Mouse (Mus musculus): ENCODE measurements around the gene Vmn1r152.
"Not testable (repeated sequence)": the region's sequence is repeated elsewhere in the genome, so short reads cannot be mapped to it uniquely, and the experiment has no call there.

Gene Vmn1r152

DNA sequence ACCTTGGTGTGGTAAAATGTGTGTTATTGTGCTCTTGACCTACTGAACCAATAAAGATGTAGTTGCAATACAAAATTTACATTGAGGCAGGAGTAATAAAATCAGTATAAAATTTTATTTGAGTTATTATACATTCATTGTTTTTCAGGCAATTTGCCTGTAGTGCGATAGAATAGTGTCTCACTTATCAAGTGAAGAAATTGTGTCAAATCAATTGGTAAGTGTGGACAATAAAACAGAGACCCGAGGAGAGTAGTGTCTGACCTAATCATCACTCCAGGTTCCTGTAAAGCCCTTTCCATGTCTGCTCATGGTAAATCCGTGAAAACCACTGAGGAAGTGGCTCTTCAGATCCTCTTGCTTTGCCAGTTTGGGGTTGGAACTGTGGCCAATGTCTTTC lies at the start of gene Vmn1r152:
Gene Vmn1r152 (plus strand): TSS at position 301 of the 400 bp plus-strand sequence.
- not testable (repeated sequence) for DNase-seq

DNA sequence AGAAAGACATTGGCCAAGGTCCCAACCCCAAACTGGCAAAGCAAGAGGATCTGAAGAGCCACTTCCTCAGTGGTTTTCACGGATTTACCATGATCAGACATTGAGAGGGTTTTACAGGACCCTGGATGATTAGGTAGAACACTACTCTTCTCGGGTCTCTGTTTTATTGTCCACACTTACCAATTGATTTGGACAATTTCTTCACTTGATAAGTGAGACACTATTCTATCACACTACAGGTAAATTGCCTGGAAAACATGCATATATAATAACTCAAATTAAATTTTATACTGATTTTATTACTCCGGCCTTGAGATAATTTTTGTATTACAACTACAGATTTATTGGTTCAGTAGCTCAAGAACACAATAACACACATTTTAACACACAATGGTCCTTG lies 23.2 kb upstream of the Vmn1r152 start, which contains the start of gene Vmn1r151:
Gene Vmn1r151 (minus strand): TSS at position 101 of the 400 bp plus-strand sequence.
- DNase-seq, result not testable (repeated sequence)

DNA sequence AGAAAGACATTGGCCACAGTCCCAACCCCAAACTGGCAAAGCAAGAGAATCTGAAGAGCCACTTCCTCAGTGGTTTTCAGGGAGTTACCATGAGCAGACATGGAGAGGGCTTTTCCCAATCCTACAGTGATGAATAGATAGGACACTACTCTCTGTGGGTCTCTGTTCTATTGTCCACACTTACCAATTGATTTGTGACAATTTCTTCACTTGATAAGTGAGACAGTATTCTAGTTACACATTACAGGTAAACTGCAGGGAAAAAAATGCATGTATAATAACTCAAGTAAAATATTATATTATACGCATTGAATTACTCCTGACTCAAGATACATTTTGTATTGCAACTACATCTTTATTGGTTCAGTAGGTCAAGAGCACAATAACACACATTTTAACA lies 12.0 kb downstream of the Vmn1r152 start, which contains the start of gene Gm8677:
Gene Gm8677 (minus strand): TSS at position 101 of the 400 bp plus-strand sequence.
- DNase-seq, result not testable (repeated sequence)

DNA sequence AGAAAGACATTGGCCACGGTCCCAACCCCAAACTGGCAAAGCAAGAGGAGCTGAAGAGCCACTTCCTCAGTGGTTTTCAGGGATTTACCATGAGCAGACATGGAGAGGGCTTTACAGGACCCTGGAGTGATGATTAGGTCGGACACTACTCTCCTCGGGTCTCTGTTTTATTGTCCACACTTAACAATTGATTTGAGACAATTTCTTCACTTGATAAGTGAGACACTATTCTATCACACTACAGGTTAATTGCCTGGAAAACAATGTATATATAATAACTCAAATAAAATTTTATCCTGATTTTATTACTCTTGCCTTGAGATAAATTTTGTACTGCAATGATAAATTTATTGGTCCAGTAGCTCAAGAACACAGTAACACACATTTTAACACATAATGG lies 42.5 kb downstream of the Vmn1r152 start, which contains the start of gene Gm4201:
Gene Gm4201 (minus strand): TSS at position 101 of the 400 bp plus-strand sequence.
- not testable (repeated sequence) for DNase-seq

Data from cerebellum, adult 9-10 months (tissue).